Mouse (Mus musculus) adrenal gland (tissue): Measurements from ENCODE around the gene H2-T23.
"Not testable (repeated sequence)": the region's sequence is repeated elsewhere in the genome, so short reads cannot be mapped to it uniquely, and the experiment has no call there.

Experiments
- intact Hi-C: fragments of 180-260 bp; cut with DNase I; formaldehyde crosslinking; loops from one replicate; pipeline ENCODE4 v1.15.1; 2025
- long read RNA-seq, 2 experiments: library from polyadenylated mRNA; unstranded; transcript quantifications; one replicate each; pipeline ENCODE4 v2.0.0; 2020; ENCODE audit warnings: borderline replicate concordance in 1 of 2; ENCODE audit not compliant: insufficient replicate concordance in 1 of 2

Gene H2-T23
- long read RNA-seq, experiment 1, transcript H2-T23-201 (7 exons, 1,472 nt) = major isoform, 30 of 36 reads
- long read RNA-seq, experiment 1, partial matches to known transcripts = 1 of 36 reads
- long read RNA-seq, experiment 1, other reads (novel, unspliced or antisense) = 5 of 36 reads
- long read RNA-seq, experiment 2, transcript H2-T23-201 (7 exons, 1,472 nt) = major isoform, 55 of 59 reads
- long read RNA-seq, experiment 2, partial matches to known transcripts = 0 of 59 reads
- long read RNA-seq, experiment 2, other reads (novel, unspliced or antisense) = 4 of 59 reads

DNA sequence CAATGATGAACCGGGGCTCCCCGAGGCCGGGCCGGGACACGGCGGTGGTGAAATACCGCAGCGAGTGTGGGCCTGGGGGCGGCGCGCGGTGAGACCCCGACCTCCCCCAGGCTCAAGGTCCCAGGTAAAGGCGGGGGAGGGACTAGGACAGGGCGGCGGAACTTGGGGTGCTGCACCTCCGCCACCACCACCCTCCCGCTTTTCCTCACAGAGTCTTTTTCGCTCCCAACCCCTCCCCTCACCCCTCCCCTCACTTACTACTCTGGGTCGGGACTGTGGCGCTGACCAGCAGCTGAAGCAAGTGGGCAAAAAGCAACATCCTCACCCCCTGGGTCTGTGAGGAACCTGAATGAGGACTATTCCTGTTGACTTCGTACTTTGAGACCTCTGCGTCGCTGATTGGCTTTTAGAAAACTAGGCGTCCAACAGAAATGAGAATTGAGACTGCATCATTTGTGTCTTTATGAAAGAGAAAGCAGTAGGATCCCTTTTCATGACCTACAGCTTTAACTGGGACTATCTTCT lies at the start of gene H2-T23:
TSS of gene H2-T23 (minus strand) at position 505 of the 525 bp plus-strand sequence.
- intact Hi-C loops = not testable (repeated sequence)

DNA sequence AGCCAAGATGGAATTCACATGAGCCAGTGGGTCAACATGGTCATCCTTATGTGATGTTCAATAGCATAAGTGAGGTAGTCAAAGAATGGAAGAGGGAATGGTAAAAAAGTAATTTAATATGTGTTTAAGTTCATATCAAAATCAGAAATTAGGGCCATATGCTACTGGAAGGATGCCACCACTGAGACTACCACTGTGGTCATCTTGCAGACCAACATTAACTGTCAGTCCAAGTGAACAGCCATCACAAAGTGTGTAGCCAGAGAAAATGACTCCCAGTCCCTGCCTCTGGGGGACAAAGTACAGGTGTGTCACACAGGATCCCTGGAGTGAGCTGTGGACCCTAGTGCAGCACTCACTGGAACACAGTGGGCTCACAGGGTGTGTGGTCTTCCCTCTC lies 49.2 kb upstream of the H2-T23 start:
- intact Hi-C loops = not testable (repeated sequence)

DNA sequence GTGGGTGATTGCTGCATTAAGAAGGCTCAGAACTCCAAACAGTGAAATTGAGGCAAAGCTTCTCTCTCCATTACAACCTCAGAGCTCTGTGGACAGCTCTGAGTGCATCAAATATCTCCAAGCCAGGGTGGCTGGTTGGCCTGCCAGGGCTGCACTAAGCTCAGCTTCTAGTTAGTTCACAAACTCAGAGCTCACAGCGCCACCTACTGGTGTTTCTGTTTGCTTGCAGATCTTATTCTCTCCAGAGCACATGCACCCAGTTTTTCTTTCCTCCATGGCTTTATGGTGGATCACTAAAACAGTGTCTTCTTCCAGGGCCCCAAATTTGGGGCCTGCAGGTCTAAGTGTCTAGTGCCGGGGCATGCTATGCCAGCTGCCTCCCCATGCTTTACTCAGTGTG lies 28.2 kb upstream of the H2-T23 start:
- intact Hi-C loops = loop anchor here (10.0 kb wide), 2 partner anchors 74 to 134 kb away; partner anchors contain the start of gene H2-T3

DNA sequence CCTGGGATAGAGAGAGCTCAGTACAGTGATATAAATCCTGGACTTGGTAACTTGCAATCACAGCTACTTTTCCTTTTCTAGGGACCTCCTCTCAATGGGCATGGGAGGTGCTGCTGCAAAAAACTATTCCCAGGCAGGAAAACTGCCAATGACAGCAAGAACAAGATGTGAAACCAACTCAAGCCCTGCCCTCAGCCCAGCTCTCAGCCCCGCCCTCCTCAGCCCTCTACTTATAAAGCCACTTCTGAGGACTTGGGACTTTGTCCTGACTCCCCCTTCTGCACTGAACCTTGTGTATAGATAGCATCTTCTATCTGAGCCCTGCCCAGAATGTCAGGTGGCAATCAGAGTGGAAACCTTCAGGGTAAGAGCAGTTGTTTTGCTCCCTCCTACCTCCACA lies 25.7 kb upstream of the H2-T23 start, which contains the start of gene Gm11127:
TSS of gene Gm11127 (minus strand) at position 10 of the 400 bp plus-strand sequence.
- intact Hi-C loops = not testable (repeated sequence)

DNA sequence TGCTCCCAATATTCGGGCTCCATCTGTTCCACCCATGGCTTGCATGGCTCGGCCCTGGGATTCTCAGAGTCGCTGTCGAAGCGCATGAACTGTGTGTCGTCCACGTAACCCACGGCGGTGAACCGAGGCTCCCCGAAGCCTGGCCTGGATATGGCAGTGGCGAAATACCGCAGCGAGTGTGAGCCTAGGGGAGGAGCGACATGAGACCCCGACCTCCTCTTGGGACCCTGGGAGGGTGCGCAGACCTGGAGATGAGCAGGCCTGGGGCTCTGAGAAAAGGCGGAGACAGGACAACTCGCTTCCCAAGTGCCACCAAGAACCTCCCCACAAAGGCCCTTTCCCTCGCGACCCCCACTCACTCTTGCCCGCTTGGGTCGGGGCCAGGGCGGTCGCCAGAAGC lies 25.3 kb upstream of the H2-T23 start:
- intact Hi-C loops = not testable (repeated sequence)

DNA sequence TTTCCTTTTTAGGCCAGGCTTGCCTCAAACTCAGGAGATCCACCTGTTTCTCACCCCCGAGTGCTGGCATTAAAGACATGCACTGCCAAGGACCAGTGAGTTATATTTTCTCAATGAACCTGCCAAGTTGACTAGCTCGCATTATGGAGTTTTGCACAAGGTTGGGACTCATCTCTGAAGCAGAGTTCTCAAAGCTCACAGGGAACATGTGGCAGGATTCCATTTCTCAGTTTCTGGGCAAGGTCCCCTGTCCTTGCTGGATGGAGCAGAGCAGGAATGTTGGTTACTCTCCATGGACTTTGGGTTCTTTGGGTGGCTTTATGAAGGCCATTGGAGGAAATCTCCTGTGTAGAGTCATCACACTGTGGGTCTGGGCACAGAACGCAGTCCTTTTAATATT lies 10.6 kb upstream of the H2-T23 start:
- intact Hi-C loops = no loop called here

DNA sequence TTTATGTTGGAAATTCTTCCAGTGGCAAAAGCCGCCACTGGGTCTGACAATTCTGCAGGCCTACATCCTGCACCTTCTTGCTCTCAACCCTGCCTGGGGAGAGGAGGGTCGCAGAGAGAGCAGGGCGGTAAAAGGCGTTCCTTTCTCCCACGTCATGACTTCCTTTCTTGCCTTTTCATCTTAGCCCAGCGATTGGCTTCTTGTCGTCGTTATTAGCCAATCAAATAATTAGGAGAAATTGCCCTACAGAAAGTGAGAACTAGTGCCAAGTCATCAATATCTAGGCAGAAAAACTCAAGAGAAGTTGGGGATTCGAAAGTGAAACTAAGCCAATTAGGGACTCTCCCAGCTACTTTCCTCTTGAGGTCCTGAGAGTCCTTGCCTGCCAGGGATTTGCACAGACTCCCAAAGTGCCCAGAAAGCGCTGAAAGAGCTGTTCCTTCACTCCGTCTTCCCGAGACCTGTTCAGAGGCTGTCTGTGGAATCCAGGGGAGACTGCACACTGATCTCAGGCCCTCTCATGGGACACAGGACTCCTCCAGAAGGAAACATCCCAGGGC lies 10.0 kb upstream of the H2-T23 start, which contains the start of the genes H2-T22 and Gm6034:
TSS of gene H2-T22 (minus strand) at position 138 of the 560 bp plus-strand sequence.
TSS of gene Gm6034 (plus strand) at position 352 of the 560 bp plus-strand sequence.
- intact Hi-C loops = not testable (repeated sequence)

DNA sequence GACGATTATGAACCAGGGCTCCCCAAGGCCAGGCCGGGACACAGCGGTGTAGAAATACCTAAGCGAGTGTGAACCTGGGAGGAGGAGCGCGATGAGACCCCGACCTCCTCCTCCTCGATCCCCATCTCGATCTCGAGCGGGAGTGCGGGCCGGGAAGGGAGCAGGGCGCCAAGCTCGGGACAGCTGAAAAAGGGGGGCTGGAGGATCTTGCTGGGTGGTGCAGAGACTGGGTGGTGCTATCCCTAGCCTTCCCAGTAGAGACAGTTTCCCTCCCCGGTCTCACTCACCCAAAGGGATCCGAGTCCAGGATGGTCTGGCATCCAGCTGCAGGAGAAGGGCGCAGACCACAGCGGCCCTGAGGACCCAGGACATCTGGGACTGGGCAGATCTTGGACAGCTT lies 9.4 kb upstream of the H2-T23 start:
- intact Hi-C loops = not testable (repeated sequence)

DNA sequence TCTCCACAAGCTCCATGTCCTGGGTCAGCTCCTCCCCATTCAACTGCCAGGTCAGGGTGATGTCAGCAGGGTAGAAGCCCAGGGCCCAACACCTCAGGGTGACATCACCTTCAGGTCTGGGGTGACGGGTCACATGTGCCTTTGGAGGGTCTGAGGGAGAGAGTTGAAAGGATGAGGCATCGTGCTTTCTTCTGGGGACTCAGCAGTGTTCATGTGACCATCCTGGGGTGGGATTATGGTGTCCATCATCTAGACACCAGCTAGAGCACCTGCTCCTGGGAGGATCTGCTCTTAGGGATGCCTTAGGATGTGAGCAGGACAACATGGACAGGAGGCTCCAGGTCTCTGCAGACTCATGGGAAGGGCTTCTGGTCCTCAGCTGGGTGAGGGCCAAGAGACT lies 7.9 kb upstream of the H2-T23 start:
- intact Hi-C loops = not testable (repeated sequence)

DNA sequence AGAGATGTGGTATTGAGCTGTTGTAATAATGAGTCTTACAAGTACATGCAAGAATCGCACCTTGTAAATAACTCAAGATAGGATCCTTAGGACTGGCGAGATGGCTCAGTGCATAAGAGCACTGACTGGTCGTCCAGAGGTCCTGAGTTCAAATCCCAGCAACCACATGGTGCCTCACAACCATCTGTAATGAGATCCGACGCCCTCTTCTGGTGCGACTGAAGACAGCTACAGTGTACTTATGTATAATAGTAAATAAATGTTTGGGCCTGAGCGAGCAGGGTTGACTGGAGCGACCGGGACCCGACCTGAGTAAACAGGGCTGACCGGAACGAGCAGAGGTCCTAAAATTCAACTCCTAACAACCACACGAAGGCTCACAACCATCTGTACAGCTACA lies 3.5 kb upstream of the H2-T23 start:
- intact Hi-C loops = not testable (repeated sequence)

DNA sequence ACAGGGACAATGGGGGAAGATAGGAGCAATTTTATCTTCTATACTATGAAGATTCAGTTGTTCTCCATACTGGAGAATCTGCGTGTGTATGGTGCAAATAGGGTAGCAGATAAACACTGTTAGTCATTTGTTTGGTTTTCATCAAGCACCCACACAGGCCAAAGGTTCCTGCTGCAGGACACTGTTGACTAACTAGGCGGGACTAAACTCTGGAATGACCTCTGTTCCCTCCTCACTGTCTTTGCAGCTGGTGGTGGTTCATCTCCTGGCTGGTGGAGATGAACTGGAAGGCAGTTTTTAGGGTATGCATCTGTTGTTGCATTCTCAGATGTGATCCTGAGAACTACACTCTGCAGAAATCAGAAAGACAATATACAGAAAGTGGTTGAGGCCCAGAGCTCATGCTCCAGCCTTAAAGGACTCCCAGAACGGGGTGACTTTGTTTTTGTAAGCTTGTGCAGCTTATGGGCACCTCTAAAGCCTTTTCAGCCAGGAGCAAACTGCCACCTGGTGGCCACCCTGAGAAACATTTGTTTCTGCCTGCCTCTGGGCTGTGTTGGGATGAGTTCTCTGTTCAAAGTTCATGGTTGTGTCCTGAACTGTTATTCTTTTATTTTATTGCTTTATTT lies 2.5 kb upstream of the H2-T23 start:
- intact Hi-C loops = loop anchor here (2.0 kb wide), 1 partner anchor 38 kb away; no protein-coding TSS in a partner anchor

DNA sequence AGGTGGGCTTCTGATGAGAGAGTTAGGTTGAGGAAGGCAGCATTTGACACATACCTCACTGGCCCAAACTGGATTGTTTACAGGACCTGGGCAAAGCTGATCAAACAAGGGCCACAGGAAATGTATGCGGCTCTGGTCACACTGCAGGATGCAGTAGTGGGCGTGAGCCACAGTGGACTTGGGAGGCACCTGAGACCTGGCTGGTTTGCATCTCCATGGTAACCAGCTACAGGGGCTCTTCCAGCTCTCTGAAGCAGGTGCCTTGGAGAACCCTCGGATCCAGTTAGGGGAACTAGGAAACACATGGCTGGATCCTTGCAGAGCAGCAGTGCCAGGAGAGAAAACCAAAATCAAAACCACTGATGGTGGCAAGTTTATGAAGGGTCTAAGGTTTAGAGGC lies 1.9 kb upstream of the H2-T23 start:
- intact Hi-C loops = loop anchor here (2.0 kb wide), 1 partner anchor 38 kb away; no protein-coding TSS in a partner anchor

DNA sequence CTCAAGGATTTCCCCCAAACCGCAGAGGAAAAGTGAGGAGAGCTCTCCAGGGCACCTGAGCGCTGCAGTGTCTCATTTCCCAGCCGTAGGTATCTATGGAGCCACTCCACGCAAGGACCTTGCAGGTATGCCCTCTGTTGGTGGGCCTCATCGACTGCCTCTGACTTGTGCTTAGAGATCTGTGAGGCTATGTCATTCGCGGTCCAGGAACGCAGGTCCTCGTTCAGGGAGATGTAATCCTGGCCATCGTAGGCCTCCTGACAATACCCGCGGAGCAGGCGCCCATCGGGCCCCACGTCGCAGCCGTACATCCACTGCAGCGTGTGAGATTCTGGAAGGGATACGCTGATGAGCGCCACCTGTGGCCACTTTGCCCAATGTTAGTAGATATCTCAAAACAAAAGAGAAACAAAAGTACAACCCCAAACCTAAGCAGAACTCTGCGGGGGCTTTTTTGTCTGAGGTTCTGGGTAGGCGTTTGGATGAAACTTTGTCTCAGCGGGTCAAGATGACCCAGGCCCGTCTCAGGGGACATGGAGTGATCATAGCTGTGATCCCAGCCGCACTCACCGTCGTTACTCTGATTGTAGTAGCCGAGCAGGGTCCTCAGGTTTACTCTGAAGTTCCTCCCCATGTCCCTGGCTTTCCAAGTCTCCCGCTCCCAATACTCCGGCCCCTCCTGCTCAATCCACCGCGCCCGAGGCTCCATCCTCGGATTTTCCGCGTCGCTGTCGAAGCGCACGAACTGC lies 898 bp downstream of the H2-T23 start:
- intact Hi-C loops = not testable (repeated sequence)

DNA sequence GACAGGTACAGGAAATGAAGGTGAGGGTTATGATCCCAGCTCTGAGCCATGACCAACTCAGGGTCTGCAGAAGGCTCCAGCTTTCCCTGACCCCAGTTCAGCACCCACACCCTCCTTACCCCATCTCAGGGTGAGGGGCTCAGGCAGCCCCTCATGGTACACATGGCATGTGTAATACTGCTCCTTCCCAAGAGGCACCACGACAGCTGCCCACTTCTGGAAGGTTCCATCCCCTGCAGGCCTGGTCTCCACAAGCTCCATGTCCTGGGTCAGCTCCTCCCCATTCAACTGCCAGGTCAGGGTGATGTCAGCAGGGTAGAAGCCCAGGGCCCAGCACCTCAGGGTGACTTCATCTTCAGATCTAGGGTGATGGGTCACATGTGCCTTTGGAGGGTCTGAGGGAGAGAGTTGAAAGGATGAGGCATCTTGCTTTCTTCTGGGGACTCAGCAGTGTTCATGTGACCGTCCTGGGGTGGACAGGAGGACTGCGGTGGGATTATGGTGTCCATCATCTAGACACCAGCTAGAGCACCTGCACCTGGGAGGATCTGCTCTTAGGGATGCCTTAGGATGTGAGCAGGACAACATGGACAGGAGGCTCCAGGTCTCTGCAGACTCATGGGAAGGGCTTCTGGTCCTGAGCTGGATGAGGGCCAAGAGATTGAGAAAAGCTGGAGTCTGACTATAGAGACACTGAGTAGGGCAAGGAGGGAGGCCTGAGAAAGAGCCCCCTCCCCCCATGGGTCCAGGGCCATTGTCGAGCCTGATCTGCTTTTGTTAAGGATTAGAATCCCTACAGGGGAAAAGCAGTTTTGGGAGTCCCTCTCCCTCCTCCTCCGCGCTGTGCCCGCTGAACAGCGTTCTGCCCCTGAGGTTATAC lies 1.7 kb downstream of the H2-T23 start:
- intact Hi-C loops = not testable (repeated sequence)

DNA sequence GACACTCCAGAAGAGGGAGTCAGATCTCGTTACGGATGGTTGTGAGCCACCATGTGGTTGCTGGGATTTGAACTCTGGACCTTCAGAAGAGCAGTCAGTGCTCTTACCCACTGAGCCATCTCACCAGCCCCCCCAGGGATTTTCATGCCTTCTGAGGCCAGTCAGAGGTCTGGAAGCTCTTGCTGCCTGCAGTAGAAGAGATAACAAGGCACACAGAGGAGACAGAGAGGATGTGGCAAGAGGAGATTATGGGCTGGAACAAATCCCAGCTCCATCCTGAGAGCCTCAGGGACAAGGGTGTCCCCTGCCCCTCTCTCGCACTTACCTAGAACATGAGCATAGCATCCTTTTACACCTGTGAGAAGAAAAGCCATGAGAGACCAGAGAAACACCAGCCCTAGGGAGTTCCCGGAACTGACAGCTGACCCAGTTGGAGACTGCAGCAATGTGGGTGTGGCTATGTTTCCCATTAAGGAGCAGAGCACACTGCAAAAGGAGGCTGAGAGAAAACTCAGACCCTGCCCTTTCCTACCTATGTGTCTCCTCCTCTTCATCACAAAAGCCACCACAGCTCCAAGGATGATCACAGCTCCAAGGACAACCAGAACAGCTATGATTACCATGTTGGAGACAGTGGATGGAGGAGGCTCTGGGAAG lies 2.5 kb downstream of the H2-T23 start:
- intact Hi-C loops = not testable (repeated sequence)

DNA sequence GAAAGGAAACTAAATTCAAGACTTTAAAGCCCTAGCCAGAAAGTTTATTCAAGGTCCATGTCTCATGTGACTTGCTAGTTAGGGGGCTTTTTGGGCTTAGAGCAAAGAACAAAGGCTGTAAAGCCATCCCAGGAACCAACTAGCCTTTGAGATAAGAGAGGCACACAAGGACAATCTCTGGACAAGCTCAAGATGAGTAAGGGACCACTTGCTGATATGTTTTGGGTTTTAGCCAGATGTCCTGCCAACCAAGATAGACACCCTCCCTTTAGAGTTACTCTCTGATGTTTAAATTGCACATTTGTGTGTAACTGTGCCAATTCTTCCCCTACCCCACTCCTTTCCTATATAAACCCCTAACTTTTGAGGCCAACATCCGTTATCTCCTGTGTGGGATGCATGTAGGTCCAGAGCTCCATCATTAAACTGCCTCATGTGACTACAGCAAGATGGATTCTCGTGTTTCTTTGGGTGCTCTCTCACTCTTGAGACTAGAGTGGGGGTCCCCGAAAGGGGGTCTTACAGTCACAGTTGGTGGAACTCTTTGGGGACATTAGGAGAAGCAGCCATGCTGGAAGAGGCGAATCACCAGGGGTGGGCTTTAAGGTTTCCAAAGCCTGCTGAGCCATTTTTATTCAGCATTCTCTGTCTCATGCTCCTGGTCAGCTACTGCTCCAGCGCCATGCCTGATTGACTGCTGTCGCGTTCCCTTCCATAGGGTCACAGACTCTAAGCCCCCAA lies 3.6 kb downstream of the H2-T23 start:
- intact Hi-C loops = no loop called here

DNA sequence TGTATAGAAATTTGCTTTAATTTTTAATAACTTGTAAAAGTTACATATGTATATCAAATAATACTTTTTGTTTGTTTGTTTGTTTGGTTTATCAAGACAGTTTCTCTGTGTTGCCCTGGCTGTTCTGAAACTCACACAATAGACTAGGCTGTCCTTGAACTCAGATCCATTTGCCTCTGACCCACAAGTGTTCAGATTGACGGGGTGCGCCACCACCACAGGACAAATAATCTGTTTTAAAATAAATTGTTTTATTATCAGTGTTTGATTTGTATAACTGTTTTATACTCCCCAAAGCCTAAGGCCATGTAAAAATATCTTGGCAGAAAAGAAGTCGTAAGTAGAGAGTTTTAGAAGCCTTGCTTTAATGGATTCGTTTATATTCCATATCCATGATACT lies 5.0 kb downstream of the H2-T23 start:
- intact Hi-C loops = no loop called here

DNA sequence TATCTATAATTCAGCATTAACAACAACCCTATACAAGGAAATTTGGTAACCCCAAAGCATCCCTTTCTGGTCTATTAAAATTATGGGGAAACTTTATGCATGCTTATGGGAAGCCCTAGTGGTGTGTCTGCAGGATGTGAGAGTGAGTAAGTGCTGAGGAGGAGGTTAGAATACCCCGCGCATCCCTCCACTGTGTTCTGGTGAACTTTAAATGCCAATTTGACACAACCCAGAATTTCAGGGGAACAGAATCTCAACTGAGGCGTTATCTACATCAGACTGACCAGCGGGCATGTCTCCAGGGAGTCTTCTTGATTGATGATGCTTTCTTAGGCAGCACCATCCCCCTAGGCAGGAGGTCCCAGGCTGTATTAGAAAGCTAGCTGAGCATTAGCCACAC lies 6.8 kb downstream of the H2-T23 start:
- intact Hi-C loops = no loop called here

DNA sequence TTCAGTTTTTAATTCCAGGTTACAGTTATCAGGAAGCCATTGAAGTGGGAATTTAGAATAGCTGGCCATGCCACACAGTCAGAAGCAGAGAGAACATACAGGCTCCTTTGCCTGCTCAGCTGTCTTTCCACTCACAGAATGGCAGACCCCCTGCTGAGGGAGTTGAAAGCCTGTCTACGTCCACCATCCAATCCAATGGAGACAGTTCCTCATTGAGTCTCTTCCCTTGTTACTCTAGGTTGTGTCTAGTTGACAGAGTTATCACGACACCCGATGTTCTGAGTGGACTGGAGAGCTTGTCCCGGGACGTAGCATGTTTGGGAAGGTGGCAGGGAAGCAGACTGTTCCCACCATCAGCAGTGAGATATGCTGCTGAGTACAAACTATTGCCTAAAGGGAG lies 7.5 kb downstream of the H2-T23 start:
- intact Hi-C loops = no loop called here
